Mouse (Mus musculus): ENCODE measurements around the gene Rai1. TPM values are rescaled to one million over a fixed set of nuclear protein-coding genes. Genes with fewer than 3 reads are reported as not detected.

Rai1 gene
- 10 to 100 TPM in 1 of 2 experiments, 1 to 10 TPM in 1; 7.6 to 11.3 TPM for polyA plus RNA-seq (2017; shearing (Covaris generic))

DNA sequence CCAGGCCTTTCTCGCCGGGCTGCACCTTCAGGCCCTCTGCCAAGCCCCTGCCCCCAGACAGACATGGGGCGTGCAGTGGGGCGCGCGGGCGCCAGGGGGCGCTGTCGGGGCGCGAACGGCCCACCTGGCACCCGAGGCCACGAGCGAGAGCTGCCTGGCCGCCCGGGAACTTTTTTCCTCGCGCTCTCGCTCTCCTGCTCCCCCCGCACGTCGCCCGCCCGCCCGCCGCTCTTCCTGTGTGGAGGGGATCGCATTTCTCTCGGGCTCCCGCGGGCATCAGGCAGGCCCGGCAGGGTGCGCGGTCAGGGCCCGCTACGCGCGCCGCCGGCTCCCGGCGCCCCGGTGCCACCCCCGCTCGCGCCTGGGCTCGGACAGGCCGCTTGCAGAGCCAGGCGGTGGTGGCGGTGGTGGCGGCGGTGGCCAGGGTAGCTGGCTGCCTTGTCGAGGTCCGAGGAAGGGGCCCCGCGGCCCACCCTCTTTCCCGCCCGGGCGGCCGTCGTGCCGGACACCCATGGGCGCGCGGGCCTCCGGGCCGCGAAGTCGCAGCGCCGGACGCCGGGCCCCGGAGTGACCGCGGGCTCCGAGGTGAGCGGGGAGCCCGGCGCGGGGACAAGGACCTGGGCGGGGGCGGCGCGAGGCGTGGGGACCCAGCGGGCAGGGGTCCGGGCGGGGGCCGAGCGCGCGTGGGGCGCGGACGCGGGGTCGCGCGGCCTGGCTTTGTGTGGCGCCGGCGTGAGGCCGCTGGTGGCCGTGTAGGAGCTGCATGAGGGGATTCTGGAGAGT, at the start of gene Rai1:
Gene Rai1 (plus strand): TSS at position 204 of the 783 bp plus-strand sequence.
- ATAC-seq = peak; percentile 60

DNA sequence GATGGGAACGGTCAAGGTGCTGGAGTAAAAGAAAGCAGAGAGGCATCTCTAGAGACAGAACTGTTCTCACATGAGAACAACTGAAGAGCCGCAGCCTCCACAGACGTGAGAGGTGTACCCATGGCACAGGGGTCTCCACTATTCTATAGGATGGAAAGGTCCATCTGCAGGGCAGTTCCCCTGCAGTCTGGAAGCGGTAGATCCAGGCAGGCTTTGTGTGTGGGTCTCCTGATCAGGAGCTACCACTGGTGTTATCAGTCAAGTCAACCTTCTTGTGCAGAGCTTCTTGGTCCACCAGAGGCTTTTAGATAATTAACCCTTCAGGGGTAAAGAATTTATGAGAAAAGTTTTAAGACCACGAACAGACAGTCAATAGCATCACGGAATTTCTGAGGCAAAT, 48.3 kb upstream of the Rai1 start:
- no peak for ATAC-seq

DNA sequence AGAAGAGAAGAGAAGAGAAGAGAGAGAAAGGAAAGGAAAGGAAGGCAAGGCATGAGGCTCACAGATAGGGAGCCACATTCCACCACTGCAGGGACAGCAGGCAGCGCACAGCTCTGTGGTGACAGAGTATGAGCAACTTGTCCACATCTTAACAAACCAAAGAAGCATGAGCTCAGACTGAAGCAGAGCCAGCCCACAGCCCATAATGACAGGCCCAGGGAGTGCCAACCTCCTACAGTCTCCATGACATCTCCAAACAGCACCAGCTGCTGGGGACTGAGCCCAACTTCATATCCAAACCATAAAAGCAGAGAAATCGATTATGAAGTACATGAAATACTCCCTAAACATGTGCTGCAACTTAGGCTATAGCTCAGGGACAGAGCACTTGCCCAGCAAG, 46.8 kb upstream of the Rai1 start:
- no peak for ATAC-seq

- ATAC-seq = no peak
Observed at GRCm38 (mm10) chr11:60058441-60058840, 46.4 kb upstream of the Rai1 start.

DNA sequence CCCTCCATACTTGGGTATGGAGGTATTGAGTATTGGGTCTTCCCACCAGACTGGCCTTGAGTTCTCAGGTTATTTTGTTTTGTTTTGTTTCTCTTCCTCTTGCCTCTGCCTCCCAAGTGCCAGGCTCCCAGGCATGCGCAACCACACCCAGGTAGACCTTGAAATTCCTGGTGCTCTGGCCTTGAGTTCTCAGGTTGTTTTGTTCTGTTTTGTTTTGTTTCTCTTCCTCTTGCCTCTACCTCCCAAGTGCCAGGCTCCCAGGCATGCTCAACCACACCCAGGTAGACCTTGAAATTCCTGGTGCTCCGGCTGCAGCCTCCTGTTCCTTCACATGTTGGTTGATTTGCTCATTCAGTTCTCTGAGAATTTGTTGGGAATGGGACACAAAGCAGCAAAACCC, 44.8 kb upstream of the Rai1 start:
- ATAC-seq = no peak

DNA sequence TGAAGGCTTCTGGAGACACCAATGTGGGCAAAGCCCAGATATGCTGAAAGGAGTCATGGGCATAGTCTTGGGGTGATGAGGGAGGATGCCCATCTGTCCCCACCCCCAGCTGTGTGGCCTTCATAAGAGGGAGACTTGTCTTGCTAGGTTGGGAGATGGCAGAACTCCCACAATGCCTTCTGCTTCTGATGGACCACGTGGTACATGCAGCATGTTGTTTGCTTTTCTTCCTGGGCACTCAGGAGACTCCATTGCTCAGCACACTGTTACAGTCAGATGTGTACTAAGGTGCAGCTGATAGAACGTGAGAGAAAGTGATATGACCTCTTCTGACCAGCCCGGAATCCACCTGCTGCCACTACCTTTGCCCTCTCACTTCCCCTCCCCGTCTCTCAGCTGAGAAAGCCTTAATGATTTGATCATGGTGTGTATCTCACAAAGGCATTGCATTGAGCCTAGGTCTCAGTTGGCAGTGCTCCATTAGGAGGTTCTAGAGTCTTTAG, 43.3 kb upstream of the Rai1 start:
- no peak for ATAC-seq

- ATAC-seq = no peak
Observed at GRCm38 (mm10) chr11:60065267-60065666, 39.5 kb upstream of the Rai1 start.

DNA sequence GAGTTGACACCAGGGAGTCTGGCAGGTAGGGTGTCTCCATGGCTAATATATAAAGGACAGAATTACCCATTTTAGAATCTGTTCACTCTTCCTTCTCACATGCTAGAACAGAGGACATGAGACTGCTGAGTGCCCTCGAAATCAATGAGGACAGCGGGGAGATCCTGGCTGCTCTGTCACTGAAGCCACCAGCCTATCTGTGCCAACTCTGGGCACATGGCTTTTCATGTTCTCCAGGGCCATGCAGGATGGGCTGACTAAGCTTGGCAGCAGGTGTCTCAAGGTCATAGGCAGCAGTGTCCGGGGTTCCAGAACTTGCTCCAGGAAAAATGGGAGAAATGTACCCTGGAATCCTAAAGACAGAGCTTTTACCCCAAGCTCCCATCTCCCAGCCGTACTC, 37.2 kb upstream of the Rai1 start:
- no peak for ATAC-seq

DNA sequence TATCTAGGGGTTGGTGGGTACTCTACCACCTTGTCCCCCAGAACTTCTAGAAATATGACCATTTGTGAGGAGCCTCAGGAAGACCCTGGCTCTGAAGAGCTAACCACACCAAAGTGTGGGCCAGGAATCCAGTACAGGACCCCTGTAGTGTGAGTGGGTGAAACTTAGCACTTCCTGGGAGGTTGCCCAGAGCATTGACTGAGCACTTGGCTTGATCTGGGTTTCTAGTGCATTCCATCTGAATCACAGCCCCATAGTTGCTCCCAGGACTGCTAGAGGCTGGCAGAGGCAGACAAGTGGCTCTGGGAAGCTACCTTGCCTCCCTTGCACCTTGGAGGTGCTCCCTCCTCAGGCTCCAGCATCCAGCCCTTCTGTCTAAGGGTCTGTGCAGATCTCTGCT, 36.2 kb upstream of the Rai1 start:
- ATAC-seq = no peak

- no peak for ATAC-seq
Observed at GRCm38 (mm10) chr11:60070599-60070998, 34.2 kb upstream of the Rai1 start.

- ATAC-seq = no peak
Observed at GRCm38 (mm10) chr11:60071221-60071620, 33.6 kb upstream of the Rai1 start.

GRCm38 (mm10) chr11:60073121-60073520, 31.7 kb upstream of the Rai1 start:
- ATAC-seq = no peak

GRCm38 (mm10) chr11:60073936-60074502, 30.8 kb upstream of the Rai1 start:
- ATAC-seq = no peak

GRCm38 (mm10) chr11:60076183-60076582, 28.6 kb upstream of the Rai1 start:
- ATAC-seq = no peak

- ATAC-seq = peak; percentile 46
Observed at GRCm38 (mm10) chr11:60076790-60077189, 28.0 kb upstream of the Rai1 start.

DNA sequence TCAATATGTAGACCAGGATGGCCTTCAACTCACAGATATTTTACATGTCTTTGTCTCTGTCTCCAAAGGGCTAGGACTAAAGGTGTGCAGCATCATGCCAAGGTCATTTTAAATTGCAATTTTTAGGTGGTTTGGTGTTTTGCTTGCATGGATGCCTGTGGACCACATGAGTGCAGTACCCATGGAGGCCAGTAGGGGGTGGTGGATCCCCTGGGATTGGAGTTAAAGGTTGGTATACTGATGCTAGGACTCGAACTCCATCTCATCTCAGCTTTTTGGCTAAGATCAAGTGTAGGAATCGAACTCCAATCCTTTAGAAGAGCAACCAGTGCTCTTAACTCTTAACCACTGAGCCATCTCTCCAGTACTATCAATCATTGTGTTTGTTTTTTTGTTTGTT, 20.2 kb upstream of the Rai1 start:
- ATAC-seq = no peak

DNA sequence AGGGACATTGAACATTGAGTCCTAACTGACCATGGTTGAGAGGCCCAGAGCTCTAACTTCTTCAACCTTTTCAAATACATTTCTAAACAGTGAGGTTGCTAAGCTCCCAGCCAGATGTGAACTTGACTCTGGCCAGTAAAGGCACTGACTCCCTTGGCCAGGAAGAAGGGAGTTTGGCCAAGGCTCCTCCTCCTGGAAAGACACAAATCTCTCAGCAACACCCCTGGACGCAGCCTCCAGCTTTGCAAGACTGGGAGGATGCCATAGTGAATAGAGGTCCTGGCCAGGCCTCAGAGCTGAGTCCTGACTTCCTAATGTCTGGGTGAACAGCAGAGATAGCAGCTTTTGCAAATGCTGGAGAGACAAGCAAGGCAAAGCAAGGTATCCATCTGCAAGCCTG, 18.1 kb upstream of the Rai1 start:
- ATAC-seq = no peak

DNA sequence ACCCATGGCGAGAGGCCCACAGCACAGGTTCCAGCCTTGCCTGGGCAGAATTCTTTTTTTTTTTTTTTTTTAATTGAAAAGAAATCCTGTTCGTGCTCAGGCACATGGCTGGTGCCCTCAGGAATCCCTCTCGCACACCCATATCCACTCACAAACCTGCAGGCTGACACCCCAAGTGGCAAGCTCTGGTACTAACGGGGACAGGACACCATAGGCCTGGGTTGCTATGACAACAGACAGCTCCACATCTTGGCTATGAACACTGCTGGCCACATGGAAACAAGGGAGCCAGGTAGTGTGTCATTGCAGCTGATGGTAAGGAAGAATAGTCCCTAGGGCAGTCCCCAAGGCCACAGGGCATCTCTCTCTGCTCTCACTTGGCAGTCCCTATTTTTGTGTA, 15.9 kb upstream of the Rai1 start:
- no peak for ATAC-seq

DNA sequence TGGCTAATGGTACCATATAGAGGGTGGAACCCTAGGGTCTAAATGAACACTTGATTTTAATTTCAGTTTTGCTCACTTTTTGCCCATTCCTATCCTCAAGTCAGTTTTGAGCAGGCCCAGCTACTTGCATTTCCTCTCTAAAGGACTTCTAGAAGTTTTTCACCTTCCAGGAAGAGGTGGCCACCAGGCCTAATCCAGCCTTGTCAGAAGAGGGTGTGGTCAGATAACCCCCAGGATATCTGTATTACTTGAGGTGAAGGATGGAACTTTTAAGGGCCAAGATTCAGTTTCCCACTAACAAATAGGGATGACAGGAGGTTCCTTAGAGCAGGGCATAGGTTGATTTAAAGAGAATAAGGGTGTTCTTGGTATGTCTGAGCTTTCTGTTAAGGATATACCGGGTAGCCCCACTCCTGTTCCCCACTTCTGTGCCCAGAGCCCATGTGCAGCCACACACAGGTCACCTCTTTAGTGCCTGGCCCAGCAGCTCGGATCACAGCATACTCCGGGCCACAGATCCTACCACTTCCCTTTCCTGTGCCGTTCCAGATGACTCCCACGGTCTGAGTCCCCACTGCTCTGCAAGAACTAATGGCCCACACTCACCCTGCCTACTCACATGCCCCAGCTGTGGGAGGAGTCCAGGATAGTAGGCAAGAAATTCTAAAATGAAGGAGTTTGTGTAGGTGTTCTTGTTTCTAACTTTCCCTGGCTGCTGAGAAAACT, 14.0 kb upstream of the Rai1 start:
- no peak for ATAC-seq

GRCm38 (mm10) chr11:60091422-60091761, 13.4 kb upstream of the Rai1 start:
- no peak for ATAC-seq

- ATAC-seq = no peak
Observed at GRCm38 (mm10) chr11:60093227-60093626, 11.6 kb upstream of the Rai1 start.

DNA sequence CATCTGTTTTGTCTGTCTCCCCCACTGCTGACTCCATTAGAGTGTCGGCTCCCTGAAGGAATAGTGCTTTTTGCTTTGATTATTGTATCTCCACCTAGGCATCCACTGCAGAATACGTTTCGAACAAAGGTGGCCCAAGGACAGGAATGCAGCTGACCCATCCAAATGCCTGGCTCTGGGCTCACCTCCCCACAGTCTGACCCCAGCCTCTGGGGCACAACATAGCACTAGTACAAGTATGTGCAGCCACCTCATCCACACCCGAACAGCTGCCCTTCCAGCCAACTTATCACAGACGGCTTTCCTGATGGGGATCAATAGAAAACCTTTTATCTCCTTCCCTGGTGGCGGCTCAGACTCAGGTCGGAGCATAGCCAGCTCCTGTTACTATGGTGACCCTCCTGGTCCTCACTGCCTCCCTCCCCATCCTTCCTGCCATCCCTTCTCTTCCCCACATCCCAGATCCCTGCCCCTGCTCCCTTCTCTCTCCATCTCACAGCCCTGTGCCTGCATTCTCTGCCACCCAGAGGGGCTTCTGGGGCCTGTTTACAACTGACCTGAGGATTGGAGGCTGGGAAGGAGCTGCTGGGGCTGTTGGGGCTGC, 10.7 kb upstream of the Rai1 start:
- no peak for ATAC-seq

All from activated CD4-positive, CD25-positive, alpha-beta regulatory T cell, adult 4 months (primary cell).